Mouse (Mus musculus) cerebellum, adult 11 months (tissue): ENCODE measurements around the gene Myo18b.

ENCODE experiments used
- DNase-seq: peaks from one replicate; pipeline ENCODE4 v3.0.0; 2022

The Myo18b gene

GRCm38 (mm10) chr5:112665661-112666060 lies 230.5 kb downstream of the Myo18b start:
- DNase-seq = no peak

GRCm38 (mm10) chr5:112663701-112664100 lies 232.5 kb downstream of the Myo18b start:
- no peak for DNase-seq

GRCm38 (mm10) chr5:112660924-112661431 lies 235.2 kb downstream of the Myo18b start:
- no peak for DNase-seq

- no peak for DNase-seq
Observed at GRCm38 (mm10) chr5:112659295-112659694, 236.9 kb downstream of the Myo18b start.

GRCm38 (mm10) chr5:112656811-112657210 lies 239.4 kb downstream of the Myo18b start:
- DNase-seq = no peak

- DNase-seq = no peak
Observed at GRCm38 (mm10) chr5:112655986-112656541, 240.1 kb downstream of the Myo18b start.

GRCm38 (mm10) chr5:112655529-112655928 lies 240.6 kb downstream of the Myo18b start:
- DNase-seq = no peak

GRCm38 (mm10) chr5:112652036-112652435 lies 244.1 kb downstream of the Myo18b start:
- DNase-seq = no peak

- DNase-seq = no peak
Observed at GRCm38 (mm10) chr5:112649164-112649702, 246.9 kb downstream of the Myo18b start.

GRCm38 (mm10) chr5:112646871-112647270 lies 249.3 kb downstream of the Myo18b start:
- DNase-seq = no peak

GRCm38 (mm10) chr5:112645535-112645934 lies 250.6 kb downstream of the Myo18b start:
- DNase-seq = no peak

GRCm38 (mm10) chr5:112643533-112644272 lies 252.5 kb downstream of the Myo18b start:
- peak; percentile 18 for DNase-seq

- DNase-seq = peak; percentile 59
Observed at GRCm38 (mm10) chr5:112642731-112643130, 253.4 kb downstream of the Myo18b start.

GRCm38 (mm10) chr5:112641770-112642169 lies 254.4 kb downstream of the Myo18b start:
- DNase-seq = no peak

GRCm38 (mm10) chr5:112641131-112641530 lies 255.0 kb downstream of the Myo18b start:
- DNase-seq = no peak

GRCm38 (mm10) chr5:112640651-112641050 lies 255.5 kb downstream of the Myo18b start:
- DNase-seq = no peak
